Mouse (Mus musculus): ENCODE results near the gene Crat.

DNA sequence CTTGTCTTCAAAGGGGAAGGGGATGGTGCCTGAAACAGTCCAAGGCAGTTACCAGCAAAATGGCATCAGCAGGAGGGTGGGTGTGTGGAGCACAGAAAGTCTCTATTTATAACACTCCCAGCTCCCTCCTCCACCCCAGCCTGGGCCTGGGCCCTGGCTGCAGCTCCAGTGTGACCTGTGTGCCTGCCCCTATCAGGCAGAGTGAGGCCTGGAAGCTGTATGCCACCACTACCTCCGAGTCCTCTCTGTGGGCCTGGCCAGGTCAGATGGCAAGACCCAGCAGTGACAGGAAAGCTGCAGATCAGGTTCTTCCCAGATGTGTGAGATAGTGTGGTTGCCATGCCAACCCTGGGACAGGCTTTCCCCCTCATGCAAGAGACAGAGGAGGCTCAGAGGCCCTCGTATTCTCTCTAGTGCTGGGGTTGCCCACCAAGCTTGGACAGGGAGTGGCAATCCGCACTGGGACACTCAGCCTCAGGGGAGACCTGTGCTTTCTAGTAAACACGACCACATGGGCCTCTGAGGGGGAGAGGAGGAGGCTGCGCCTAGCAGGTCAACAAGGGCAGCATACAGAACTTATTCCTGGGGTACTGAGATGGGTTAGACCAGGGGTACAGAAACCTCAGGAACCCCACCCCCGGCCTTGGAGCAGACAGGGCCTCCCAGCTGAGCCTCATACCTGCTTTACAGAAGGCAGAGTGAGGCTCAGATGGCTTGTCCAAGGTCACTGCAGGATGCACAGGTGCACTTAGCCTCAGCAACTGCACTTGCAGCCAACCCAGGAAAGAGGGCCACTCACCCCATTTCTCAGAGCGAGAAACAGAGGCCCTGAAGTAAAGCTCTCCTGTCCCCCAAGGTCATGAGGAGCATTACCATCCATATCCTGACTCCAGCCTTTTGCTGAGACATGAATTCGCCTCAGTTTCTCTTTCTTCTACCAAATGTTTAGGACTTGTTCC lies 57.8 kb downstream of the Crat start:
- TF ChIP-seq CTCF (IDR thresholded peaks at IDR 0.05; ENCODE audit: borderline replicate concordance, control insufficient read depth, extremely low read depth, insufficient read depth, low read length, poor library complexity) (no peak), POLR2A (IDR thresholded peaks at IDR 0.05; ENCODE audit: control insufficient read depth, extremely low read depth, insufficient read depth, low read length, poor library complexity) (no peak)
